Mouse (Mus musculus) intestine, postnatal 0 days (tissue): ENCODE results near the gene Tut1. TPM values are rescaled to one million over a fixed set of nuclear protein-coding genes. Genes with fewer than 3 reads are reported as not detected.

Experiments
- ATAC-seq: fragments of 200-750 bp; cut with Nextera tagmentation; 2 replicates; pipeline ENCODE4 v1.8.0; 2017; ENCODE audit warnings: mild to moderate bottlenecking, moderate TSS enrichment, moderate library complexity
- H3K27ac ChIP-seq: fragments of 300-500 bp; sonication (generic); 2 replicates; pipeline ENCODE4 v1.5.1; 2014; ENCODE audit warnings: mild to moderate bottlenecking, low read depth, low read length, moderate library complexity
- H3K27me3 ChIP-seq: fragments of 300-500 bp; sonication (generic); replicated peaks from 2 replicates; pipeline ENCODE4 v1.6.1; 2014; ENCODE audit warnings: low read length, mixed read lengths; ENCODE audit not compliant: control insufficient read depth, insufficient read depth
- H3K36me3 ChIP-seq: fragments of 300-500 bp; sonication (generic); 2 replicates; pipeline ENCODE4 v1.6.1; 2014; ENCODE audit warnings: mild to moderate bottlenecking, moderate library complexity; ENCODE audit not compliant: control insufficient read depth, insufficient read depth
- H3K4me1 ChIP-seq: fragments of 300-500 bp; sonication (generic); replicated peaks from 2 replicates; pipeline ENCODE4 v1.6.1; 2014; ENCODE audit warnings: antibody characterized with exemption, low read length, mixed read lengths; ENCODE audit not compliant: control insufficient read depth, insufficient read depth
- H3K4me2 ChIP-seq: fragments of 300-500 bp; sonication (generic); replicated peaks from 2 replicates; pipeline ENCODE4 v1.6.1; 2014; ENCODE audit warnings: low read depth, mild to moderate bottlenecking, moderate library complexity
- H3K4me3 ChIP-seq: fragments of 300-500 bp; sonication (generic); 2 replicates; pipeline ENCODE4 v1.5.1; 2014; ENCODE audit warnings: low read depth, low read length
- H3K9ac ChIP-seq: fragments of 300-500 bp; sonication (generic); 2 replicates; pipeline ENCODE4 v1.6.1; 2014; ENCODE audit warnings: mild to moderate bottlenecking, low read depth, low read length
- H3K9me3 ChIP-seq: fragments of 300-500 bp; sonication (generic); 2 replicates; pipeline ENCODE4 v1.6.1; 2016; ENCODE audit warnings: mixed run types; ENCODE audit not compliant: control insufficient read depth
- CTCF ChIP-seq: sonication (generic); IDR thresholded peaks from 2 replicates; pipeline ENCODE4 v1.5.1; 2016; ENCODE audit warnings: low read depth, mild to moderate bottlenecking, control low read depth, antibody characterized with exemption, moderate library complexity
- WGBS: fragments of 180-500 bp; shearing (Covaris S2); extraction: QIAGEN DNeasy Blood & Tissue Kit; methylation state at CpG from one replicate; pipeline ENCODE4 v1.1.7; 2014; 5-methylcytosine and 5-hydroxymethylcytosine counted together
- polyA plus RNA-seq: library from polyadenylated mRNA; unstranded; fragments of >200 nt; fragmentation: Nextera tagmentation; extraction: Ambion mirVana; gene quantifications from 2 replicates; pipeline ENCODE4 v1.2.1, GENCODE M21; 2015

Tut1 gene
- polyA plus RNA-seq, 1 experiment from 2014 or later: 10.7 TPM

DNA sequence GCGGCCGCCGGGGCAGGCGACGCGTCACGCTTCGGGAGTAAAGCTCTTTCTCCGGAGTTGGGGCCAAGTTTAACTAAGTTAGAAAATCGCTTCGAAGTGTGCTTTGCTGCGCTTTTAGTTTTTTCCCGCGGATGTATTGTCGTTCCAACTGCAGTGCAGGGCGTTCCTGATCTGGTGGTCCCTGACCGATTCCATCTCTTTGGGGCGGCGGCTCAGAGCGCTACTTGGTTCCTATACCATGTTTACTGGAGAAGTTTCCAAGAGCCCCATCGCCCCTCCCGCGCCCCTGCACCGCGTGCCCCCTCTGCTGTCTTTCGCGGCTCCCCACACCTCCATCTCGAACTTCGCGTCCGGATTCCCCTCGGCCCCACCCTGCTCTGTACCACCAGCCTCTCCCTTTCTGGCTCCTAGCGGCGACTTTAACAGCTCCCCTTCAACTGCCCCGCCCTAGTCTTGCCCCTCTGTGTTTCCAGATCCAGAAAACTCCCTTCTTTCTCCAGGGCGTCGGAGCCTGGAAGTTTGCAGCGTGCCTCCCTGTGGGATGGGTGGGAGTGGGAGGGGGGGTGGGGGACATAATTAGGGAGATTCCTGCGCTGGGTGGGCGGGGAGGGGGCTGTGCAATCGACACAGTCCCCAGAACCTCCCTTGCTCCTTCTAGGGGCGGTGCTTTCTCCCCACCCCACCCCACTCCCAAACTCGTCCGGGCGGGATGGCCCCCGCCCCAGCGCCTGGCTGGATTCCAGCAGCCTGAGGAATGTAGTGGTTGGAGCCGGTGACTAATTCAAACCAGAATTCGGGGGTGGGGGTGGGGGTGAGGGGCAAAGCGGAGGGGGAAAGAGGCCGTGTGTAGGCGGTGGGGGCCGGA lies 36.2 kb downstream of the Tut1 start:
- under 1% methylated on average over 53 of the region's 53 CpGs for WGBS
- Histone ChIP-seq H3K36me3 (no peaks in the 10 kb centered on the region), H3K4me2 (peak overlapping the region; percentile 87), H3K4me1 (peaks cover 16% of the 10 kb centered on the region; the same call in 1 of the 2 replicates), H3K9ac (peak overlapping the region; percentile 92), H3K27ac (peak overlapping the region; percentile 96), H3K9me3 (no peaks in the 10 kb centered on the region), H3K27me3 (no peaks in the 10 kb centered on the region), H3K4me3 (peak overlapping the region; percentile 78)
- TF ChIP-seq CTCF: peak; percentile 49
- ATAC-seq: peak; percentile 26

- no peak for ATAC-seq
- Histone ChIP-seq H3K9ac (peak overlapping the region; percentile 92; the same call in 1 of the 2 replicates), H3K4me1 (peaks cover 11% of the 10 kb centered on the region; the same call in 1 of the 2 replicates), H3K4me2 (peak overlapping the region; percentile 87), H3K9me3 (no peaks in the 10 kb centered on the region), H3K36me3 (no peaks in the 10 kb centered on the region), H3K4me3 (peak overlapping the region; percentile 78), H3K27me3 (no peaks in the 10 kb centered on the region), H3K27ac (peak overlapping the region; percentile 96)
- 16% methylated on average over 15 of the region's 15 CpGs for WGBS
- TF ChIP-seq CTCF: no peak
These were observed 36.9 kb downstream of the Tut1 start for GRCm38 (mm10) chr19:8990432-8991102.

DNA sequence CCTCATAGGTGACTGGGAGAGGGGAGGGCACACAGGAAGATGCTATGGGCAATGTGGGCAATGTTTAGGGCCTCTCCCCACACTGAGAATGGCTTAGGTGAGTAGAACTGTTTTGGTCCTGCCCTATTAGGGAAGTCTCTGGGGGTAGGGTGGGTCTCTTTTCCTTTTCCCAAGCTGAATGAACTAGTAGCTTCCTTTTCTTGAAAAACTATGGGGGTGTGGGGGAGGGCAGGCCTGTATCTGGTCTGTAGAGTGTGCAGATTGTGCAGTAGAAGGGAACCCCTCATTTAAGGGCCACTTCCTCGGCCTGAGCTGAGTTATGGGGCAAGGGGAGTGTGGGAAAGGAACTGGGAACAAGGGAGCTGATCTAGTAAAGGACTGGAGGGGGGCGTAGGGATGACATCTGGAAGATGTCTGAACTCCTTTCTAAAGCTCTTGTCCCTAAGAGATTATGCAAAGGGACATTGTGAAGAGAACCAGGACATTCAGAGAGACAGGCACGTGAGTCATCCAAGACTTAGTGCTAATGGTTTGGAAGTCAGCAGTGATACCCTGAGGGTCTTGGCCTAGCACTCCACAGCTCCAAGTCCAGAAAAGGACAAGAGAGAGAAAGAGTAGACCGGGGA lies 37.7 kb downstream of the Tut1 start:
- Histone ChIP-seq H3K9ac (peak overlapping the region; percentile 18; the same call in 1 of the 2 replicates), H3K4me1 (peaks cover 11% of the 10 kb centered on the region; the same call in 1 of the 2 replicates)
- 58% methylated on average over 4 of the region's 4 CpGs for WGBS

DNA sequence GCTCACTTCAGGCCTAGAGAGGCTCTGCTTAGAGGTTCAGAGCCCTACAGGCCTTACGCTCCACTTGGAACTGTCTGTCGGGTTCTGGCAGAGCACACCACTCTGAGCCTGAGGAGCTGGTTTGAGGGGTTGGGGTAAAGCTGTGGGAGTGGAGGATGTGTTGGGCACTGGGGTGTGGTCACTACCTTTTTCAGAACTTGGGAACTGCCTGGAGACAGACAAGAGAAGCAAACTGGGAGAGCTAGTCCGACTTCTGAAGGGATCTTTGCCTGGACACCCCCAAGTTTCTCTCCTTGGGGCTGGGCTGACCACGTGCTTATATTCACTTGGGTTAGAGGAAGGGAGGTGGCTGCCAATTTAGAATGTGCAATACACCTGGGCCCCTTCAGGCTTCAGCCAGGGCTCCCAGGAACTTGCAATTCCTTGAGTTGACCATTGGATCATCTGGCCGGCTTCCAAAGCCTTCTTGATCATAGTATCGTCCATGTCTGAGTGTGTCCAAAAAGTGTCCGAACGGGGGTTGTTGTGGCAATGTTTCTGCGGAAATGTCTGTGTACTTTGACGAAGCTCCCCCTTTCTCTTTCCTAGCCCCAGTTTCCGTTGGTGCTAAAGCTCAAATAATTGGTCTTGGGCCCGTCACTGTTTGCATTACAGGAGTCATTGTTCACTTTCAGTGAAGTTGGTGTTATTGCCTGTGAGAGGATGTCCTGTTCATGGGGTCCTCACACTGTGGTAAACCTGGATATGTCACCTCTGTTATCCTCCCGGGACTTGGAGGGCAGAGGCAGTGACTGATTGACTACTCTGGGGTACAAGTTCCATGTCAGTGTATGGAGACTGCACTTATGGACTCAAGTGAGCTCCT lies 38.5 kb downstream of the Tut1 start:
- H3K27ac ChIP-seq: peak overlapping the region; percentile 31
- 0 out of 2 replicates have a peak, but pooled peaks cover 5% of the 10 kb centered on the region for H3K36me3 ChIP-seq
- H3K9ac ChIP-seq: peak overlapping the region; percentile 18
- ATAC-seq: no peak
- TF ChIP-seq CTCF: no peak
- peaks cover 15% of the 10 kb centered on the region; the same call in 1 of the 2 replicates for H3K4me1 ChIP-seq
- H3K4me3 ChIP-seq: peak overlapping the region; percentile 78; the same call in 1 of the 2 replicates
- 58% methylated on average over 13 of the region's 13 CpGs for WGBS
- H3K27me3 ChIP-seq: no peaks in the 10 kb centered on the region
- H3K4me2 ChIP-seq: peak overlapping the region; percentile 87
- no peaks in the 10 kb centered on the region for H3K9me3 ChIP-seq

More for the DNA sequence above, 37.7 kb downstream of the Tut1 start:
- Histone ChIP-seq H3K9me3 (no peaks in the 10 kb centered on the region), H3K4me2 (peak overlapping the region; percentile 87), H3K27ac (peak overlapping the region; percentile 42), H3K4me3 (peak overlapping the region; percentile 78), H3K27me3 (no peaks in the 10 kb centered on the region), H3K36me3 (0 out of 2 replicates have a peak, but pooled peaks cover 2% of the 10 kb centered on the region)
- ATAC-seq: no peak
- TF ChIP-seq CTCF: no peak

DNA sequence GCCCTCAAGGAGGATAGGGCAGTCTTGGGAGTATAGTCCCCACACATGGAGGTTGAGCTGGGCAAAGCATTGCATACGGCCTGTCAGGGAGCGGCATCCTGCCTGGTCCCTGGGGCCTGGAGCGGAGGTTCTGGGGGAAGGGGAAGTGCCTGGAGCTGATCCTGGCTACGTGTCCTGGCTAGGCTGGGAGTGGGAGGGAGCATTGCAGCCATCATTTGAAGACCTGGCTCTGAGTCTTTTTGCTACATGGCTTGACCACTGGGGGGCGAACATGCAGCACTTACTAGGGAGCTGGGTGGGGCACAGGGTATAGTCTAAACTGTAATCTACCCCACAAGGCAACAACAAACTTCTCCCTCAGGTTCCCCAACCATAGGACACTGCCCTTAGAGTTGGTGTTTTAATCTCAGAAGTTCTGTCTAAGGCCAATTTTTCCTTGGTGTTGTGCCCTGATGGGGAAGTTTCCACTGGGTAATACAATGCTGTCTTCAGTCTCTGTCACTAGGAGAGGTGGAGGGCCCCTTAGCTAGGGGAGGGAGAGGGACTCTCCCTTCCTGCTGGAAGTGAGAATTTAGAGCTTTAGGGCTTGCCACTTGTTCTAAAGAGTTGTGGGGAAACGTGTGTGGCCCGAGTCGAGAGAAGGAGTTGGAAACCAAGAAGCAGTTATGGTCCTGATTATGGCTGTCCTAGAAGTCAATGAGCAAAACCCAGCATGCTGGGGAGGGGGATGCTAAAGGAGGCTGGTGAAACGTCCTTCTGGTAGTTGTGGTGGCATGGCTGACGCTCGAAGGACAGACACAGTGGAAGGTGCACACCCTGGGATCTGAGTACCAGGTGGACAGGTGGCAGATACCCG lies 39.4 kb downstream of the Tut1 start:
- Histone ChIP-seq H3K36me3 (0 out of 2 replicates have a peak, but pooled peaks cover 5% of the 10 kb centered on the region), H3K27ac (peak overlapping the region; percentile 57), H3K4me3 (no peak overlapping the region), H3K4me1 (peaks cover 21% of the 10 kb centered on the region), H3K9me3 (no peaks in the 10 kb centered on the region), H3K9ac (peak overlapping the region; percentile 7; the same call in 1 of the 2 replicates), H3K27me3 (no peaks in the 10 kb centered on the region), H3K4me2 (peak overlapping the region; percentile 87)
- TF ChIP-seq CTCF: peak; percentile 86
- peak; percentile 15; the same call in 1 of the 2 replicates for ATAC-seq
- 37% methylated on average over 12 of the region's 12 CpGs for WGBS
